Mouse (Mus musculus) urinary bladder, adult 18-20 months (tissue): ENCODE measurements around the gene Gm13030.
A peak's percentile ranks its signal among the peaks of the same experiment; 100 is the strongest.
"Not testable (repeated sequence)": the region's sequence is repeated elsewhere in the genome, so short reads cannot be mapped to it uniquely, and the experiment has no call there.

Source experiments
- DNase-seq, 2 experiments: peaks; one replicate each; pipeline ENCODE4 v3.0.0; 2022; ENCODE audit warnings: low spot score in 2 of 2, mixed read lengths in 2 of 2

Gene Gm13030

DNA sequence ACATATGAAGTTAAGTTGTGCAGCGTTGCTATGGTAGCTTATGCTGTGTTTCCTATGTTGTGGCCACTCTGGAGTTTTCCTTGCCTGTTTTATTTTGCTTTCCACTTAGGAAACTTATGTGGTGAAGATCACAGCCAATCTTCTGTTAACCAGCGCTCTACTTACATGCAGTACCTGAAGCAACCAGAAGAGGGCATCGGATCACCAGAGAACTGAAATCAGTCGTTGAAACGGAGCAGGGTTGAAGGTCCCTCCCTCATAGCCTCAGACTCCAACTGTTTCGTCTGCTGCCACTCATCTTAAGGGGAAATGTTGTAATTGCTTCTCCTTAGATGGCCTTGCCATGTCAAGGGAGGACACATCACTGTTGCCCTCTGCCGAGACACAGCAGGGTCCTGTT lies 7.4 kb downstream of the Gm13030 start:
- DNase-seq: peak in 1 of 2 experiments; percentile 60

DNA sequence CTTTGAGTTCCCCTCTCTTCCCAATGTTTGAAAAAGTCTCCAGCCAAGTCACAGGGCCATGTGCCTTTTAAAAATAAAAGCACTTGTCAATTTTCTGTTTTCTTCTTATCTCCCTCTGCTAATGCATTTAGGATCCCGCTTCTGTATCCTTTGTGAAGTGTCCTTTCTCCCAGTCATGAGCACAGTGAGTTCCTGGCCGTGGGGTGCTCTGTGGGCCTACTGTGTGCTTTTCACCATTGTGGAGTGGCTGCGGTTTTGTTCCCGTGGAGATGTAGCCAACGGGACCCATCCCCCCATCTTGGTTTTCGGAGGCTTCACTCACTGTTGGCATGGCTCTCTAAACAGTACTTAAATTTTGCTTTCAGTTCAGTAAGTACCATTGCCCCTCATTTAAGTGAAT lies 7.8 kb downstream of the Gm13030 start:
- DNase-seq: no peak

DNA sequence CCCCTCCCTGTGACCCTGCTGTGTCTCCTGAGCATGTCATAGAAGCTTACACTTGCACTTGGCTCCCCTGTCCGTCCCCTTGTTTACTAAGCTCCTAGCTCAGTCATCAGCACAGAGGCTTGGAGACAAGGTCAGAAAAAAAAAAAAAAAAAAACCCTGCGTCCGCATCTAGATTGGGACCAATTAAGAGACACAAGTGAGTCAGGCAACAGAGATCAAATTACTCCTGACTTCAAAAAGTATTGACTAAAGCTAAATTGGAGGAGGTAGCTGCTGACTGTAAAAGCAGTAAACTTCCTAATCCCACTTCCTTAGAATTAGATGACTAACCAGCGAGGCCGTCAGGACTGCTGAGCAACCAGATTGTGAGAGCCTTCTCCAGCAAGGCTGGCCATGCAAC lies 8.7 kb downstream of the Gm13030 start:
- DNase-seq: no peak

GRCm38 (mm10) chr4:138863344-138863998 lies 10.3 kb downstream of the Gm13030 start, which contains the start of gene Pla2g5:
Pla2g5 (minus strand) TSS chr4:138863482.
- DNase-seq: no peak

DNA sequence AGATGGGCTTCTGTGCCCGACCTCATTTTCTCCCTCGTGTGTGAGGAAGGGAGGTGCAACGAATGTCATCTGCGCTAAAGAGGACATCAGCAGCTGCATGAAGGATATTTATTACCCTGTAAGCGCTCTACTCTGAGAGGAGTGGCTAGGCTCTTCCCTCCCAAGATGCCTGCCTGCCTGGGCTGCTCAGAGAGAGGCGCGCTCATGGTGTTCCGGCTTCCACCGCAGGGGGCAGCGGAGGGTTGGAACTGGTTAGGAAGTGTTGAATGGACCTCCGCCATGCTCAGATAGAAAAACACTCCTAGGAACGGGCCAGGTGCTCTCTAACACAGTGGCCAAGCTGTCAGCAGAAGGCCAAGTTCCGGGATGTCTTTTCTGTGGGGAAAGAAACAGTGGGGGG lies 14.0 kb downstream of the Gm13030 start:
- peak in 1 of 2 experiments; percentile 61 for DNase-seq

DNA sequence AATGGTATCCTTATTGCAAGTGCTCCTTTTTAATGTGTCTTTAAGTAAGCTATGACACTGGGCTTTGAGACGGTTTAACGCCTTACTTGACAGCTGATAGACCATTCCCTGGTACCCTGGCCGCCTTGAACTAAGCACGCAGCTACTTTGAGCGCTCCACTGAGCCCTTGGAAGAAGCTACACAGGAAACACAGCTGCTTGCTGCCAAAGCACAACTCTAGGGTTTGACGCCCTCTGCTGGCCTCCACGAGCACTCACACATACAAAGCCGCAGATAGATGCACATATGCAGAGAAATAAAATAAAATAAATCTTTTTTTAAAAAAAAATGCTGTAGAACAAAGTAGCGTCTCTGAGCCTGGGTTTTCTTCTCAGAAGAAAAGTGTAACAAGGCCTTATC lies 14.5 kb downstream of the Gm13030 start:
- no peak for DNase-seq

DNA sequence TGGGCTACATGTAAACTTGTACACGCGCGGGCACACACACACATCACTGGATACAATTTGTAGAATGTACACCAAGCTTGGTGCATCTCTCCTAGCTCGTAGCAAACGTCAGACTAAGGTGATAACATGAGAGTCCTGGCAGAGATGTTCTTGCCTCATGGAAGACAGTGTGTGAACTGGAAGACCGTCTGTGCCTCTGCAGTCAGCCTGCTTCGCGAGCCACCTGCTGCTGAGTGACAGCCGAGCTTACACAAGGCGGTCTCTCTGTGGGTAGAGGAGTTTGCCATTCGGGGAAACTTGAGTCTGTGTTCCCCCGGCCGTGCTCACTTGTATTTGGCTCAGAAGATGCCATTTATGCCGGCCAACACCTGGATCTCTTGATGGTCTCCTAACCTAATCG lies 15.3 kb downstream of the Gm13030 start:
- no peak for DNase-seq

- DNase-seq: no peak
Observed at GRCm38 (mm10) chr4:138857576-138857975, 16.2 kb downstream of the Gm13030 start.

DNA sequence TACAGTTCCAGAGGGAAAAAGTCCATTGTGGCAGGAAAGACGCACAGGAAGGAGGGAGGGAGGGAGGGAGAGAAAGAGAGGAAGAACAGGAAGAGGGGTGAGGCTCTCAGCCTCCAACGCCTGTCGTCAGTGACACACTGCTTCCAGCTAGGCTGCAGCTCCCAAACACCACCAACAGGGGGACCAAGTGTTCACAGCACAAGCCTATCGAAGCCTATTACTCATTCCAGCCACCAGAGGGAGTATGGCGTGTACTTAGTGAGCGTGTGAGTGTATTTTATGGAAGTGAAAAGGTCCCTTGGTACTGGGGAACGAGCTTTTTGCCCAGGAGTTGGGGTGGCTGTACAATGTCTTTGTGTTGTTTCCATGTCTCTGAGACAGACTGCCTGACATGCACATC lies 17.3 kb downstream of the Gm13030 start:
- DNase-seq: no peak

- no peak for DNase-seq
Observed at GRCm38 (mm10) chr4:138855092-138855632, 18.6 kb downstream of the Gm13030 start.

- no peak for DNase-seq
Observed at GRCm38 (mm10) chr4:138852961-138853360, 20.8 kb downstream of the Gm13030 start.

DNA sequence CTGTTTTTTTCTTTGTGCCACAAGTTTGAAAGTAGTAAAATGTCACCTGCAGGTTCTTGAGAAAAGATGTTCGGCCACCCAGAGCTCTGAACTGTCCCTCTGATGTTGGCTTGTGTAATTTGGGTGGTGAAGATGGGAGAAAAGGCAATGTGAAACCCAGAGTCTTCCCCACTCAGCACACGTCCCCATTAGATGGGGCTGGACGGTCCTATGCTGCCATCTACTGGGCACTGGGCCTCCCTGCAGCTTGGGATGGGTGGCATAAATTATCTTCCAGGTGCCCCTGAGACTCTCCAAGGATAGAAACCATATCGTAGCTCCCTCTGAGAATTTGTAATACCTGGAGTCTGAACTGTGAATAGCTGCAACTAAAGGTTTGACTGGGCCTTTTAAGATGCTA lies 22.3 kb downstream of the Gm13030 start:
- DNase-seq: peak; percentile 59 to 63

DNA sequence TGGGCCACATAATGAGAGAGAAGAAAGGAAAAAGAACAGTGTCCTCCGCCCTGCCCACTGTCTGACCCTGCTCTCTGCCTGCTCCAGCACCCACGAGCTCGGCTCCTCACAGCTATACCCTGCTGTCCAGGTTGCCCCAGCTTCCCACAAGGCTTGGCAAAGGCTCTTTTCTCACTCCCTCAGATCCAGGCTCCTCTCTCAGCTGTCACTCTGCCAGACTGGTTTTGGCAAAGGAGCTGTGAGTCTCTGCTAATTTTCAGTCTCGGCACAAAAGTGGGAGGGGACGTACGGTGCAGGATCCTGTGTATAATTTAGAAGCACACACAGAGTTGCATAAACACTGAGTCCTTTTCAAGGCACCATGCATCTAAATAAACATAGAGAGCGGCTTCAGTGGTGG lies 32.4 kb downstream of the Gm13030 start:
- DNase-seq: no peak

- no peak for DNase-seq
Observed at GRCm38 (mm10) chr4:138840726-138841125, 33.0 kb downstream of the Gm13030 start.

DNA sequence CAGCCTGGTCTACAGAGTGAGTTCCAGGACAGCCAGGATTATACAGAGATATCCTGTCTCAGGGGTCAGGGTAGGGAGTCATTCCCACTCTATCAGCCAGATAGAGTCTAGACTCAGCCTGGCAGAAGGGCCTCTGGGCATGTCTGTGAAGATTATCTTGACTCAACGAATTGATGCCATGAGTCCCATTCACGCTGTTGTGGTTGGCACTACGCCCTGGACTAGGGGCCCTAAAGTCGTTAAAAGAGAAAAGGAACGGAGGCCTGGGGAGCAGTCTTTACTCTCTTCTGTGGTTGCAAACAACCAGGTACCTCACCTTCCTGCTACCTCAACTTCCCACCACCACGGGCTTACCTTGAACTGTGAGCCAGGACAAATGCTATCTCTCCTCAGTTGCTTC lies 34.0 kb downstream of the Gm13030 start:
- no peak for DNase-seq

GRCm38 (mm10) chr4:138827147-138827546 lies 46.6 kb downstream of the Gm13030 start:
- no peak for DNase-seq

DNA sequence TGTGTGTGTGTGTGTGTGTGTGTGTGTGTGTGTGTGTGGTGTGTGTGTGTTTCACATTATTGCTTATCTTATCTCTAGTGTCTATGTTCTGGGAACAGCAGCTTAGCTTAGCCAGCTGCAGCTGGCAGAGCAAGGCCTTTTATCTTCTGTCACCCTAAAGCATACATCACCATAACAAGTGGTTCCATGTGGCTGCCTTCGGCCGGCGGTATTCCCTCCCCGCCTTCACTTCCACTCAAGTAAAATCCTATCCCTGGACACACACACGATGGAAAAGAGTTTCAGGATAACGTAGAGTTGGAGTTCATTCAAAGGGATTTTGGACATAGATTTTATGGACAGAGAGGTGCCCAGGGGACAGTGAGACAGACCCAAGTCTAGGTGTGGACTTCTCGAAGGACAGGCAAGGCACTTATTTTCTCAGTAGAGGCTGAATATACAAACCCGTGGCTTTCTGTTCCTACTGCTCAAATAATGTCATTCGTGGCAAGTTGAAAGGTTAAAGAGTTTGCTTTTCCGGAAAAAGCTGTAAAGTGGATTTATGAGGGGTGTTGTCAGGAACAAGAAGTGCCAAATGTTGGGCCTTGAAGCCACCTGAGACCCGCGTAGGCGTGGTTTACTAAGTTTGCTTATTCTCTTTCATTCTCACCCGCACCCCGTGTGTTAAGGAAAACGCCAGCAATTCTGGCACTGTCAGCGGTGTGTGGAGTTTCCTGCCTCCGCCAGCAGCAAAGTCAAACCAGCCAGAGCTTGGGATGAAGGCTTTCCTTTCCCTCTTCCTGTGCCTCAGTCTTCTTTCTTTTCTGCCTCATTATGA lies 47.8 kb downstream of the Gm13030 start:
- peak in 1 of 2 experiments; percentile 19 for DNase-seq

DNA sequence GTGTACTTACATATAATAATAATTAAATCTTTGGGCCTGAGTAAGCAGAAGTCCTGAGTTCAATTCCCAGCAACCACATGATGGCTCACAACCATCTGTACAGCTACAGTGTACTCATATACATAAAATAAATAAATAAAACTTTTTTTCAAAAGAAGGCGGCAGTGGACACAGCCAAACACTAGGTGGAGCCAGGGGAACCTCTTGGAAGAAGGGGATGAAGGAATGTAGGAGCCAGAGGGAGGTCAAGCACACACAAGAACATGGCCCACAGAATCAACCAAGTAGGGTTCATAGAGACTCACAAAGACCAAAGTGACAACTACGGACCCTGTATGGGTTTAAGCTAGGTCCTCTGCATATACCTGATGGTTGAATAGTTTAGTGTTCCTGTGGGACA lies 49.1 kb downstream of the Gm13030 start:
- DNase-seq: no peak

DNA sequence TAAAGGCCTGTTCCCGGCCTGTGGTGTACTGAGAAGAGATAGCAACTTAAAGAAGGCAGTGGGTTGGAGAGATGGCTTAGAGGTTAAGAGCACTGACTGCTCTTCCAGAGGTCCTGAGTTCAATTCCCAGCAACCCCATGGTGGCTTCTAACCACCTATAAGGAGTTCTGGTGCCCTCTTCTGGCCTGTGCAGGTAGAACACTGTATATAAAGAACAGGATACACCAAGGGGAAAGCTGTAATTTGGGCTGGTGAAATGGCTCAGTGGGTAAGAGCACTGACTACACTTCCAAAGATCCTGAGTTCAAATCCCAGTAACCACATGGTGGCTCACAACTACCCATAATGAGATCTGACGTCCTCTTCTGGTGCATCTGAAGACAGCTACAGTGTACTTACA lies 49.6 kb downstream of the Gm13030 start:
- DNase-seq: not testable (repeated sequence)

DNA sequence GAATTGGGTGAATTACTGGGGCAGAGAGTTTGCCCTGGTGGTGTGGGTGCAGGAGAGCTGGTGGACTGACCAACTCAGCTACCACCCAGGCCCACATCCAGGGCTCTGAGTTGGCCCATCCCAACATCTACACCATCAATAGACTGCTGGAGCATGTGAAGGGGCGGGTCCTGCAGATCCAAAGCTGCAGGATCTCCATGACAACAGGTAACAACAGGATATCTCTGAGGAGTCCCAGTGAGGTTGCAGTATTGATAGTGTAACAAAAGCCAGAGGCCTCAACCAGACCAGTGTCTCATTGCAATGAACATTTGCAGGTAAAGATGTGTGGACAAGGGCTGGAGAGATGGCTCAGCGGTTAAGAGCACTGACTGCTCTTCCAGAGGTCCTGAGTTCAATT lies 52.7 kb downstream of the Gm13030 start:
- no peak for DNase-seq
